Mouse (Mus musculus) olfactory bulb, adult 2 months (tissue): ENCODE data around the gene Nek11. TPM values are rescaled to one million over a fixed set of nuclear protein-coding genes. Genes with fewer than 3 reads are reported as not detected.
A peak's percentile ranks its signal among the peaks of the same experiment; 100 is the strongest.

Experiments used
- H3K27ac ChIP-seq: fragments of 200-500 bp; 2 replicates; pipeline ENCODE4 v1.5.1; 2012; ENCODE audit warnings: low read depth, low read length; ENCODE audit not compliant: insufficient read depth
- H3K4me1 ChIP-seq: fragments of 200-500 bp; 2 replicates; pipeline ENCODE4 v1.6.1; 2012; ENCODE audit warnings: low read length; ENCODE audit not compliant: control insufficient read depth, insufficient read depth
- H3K4me3 ChIP-seq: fragments of 200-500 bp; 2 replicates; pipeline ENCODE4 v1.5.1; 2012; ENCODE audit warnings: mild to moderate bottlenecking, low read depth, low read length, moderate library complexity; ENCODE audit not compliant: insufficient read depth
- CTCF ChIP-seq: fragments of 200-500 bp; IDR thresholded peaks from 2 replicates; pipeline ENCODE4 v1.5.1; 2012; ENCODE audit warnings: low read depth, mild to moderate bottlenecking, low read length, moderate library complexity; ENCODE audit not compliant: insufficient read depth
- POLR2A ChIP-seq: fragments of 200-500 bp; IDR thresholded peaks from 2 replicates; pipeline ENCODE4 v1.6.1; 2012; ENCODE audit warnings: mild to moderate bottlenecking, low read depth, low read length, moderate library complexity; ENCODE audit not compliant: insufficient read depth
- WGBS: fragments of 180-500 bp; shearing (Covaris S2); methylation state at CpG from one replicate; pipeline ENCODE4 v1.1.7; 2018; 5-methylcytosine and 5-hydroxymethylcytosine counted together
- polyA plus RNA-seq: library from polyadenylated mRNA; stranded (reverse); fragments of >200 nt; gene quantifications from 2 replicates; pipeline ENCODE4 v1.2.4, GENCODE M21; 2012; ENCODE audit warnings: low replicate concordance; ENCODE audit not compliant: missing spikeins, insufficient read depth, insufficient read length

Gene Nek11
- polyA plus RNA-seq, 1 experiment = not detected

DNA sequence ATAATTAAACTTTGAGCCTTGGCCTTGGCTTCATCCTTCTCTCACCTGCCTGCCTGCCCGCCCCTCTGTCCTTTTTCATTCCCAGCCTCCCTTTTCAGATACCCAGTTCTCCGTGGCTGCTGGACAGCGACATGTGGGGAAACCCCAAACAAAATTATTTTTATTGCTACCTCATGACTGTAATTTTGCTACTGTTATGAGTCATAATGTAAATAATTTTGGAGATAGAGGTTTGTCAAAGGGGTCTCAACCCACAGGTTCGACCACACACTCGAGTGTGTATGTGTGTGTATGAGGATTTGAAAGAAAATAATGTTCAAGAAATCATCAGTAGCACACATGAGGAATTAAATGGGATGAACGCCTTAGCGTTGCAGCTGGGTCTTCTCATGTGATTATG is 110.7 kb downstream of the Nek11 start:
- WGBS = 66% methylated on average over 7 of the region's 7 CpGs
- Histone ChIP-seq H3K4me1 (no peaks in the 10 kb centered on the region), H3K4me3 (no peak overlapping the region), H3K27ac (no peak overlapping the region)
- TF ChIP-seq POLR2A (no peak), CTCF (no peak)

DNA sequence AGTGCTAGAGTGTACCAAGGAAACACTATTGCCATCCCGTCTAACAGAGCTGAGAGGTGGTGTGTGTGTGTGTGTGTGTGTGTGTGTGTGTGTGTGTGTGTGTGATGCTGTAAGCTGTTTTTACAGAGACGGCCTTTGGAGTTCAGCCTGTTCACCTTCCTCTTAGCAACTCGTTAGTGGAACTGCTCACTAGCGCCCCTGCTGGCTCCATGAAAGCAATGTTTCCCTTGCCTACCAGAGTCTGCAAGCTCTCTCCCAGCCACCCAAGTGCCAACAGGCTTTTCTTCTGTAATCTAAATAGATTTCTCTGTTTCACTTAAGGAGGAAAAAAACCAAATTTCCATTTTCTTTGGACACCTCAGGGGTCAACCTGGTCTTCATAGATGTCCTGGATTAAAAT is 112.6 kb downstream of the Nek11 start:
- Histone ChIP-seq H3K4me1 (no peaks in the 10 kb centered on the region), H3K27ac (no peak overlapping the region), H3K4me3 (no peak overlapping the region)
- TF ChIP-seq POLR2A (no peak), CTCF (no peak)
- WGBS = 19% methylated on average over 4 of the region's 4 CpGs

DNA sequence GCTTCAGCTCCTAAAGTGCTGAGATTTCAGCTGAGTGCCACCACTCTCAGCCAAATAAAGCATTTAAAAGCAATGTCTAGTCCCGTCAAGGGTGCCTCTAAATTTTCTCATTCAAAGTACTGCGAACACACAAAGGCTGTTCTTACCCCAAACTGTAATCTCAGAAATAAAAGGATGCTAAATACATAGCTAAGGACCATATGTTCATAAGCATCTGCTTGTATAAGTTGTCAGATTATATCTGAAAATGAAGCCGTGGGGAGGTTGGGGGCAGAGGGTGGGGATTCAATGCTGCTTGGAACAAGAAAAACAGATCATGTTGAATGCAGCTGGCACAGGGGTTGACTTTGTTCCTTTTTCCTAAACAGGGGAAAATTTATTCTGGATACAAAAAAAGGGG is 120.4 kb downstream of the Nek11 start:
- 62% methylated on average over 3 of the region's 3 CpGs for WGBS
- Histone ChIP-seq H3K27ac (no peak overlapping the region), H3K4me3 (no peak overlapping the region), H3K4me1 (peaks cover 3% of the 10 kb centered on the region; the same call in 1 of the 2 replicates)
- no peak for TF ChIP-seq POLR2A
- TF ChIP-seq CTCF = no peak

DNA sequence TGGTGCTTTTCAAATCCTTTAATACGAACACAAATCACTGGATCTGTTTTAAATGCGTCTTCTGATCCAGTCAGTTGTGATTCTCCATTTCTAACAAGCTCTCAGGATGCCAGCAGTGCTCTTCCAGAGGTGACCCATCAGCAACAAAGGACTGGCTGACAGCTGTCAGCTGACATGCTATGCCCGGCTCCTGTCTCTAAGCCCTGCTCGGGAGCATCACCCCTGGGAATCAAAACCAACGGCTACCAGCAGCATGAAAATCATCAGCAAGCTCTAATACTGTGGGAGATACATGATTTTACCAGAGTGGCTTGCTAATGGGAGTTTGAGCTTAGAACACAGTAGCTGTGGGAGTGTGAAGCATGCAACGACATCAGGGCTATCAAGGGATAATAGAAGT is 121.0 kb downstream of the Nek11 start:
- H3K27ac ChIP-seq = no peak overlapping the region
- TF ChIP-seq POLR2A = no peak
- TF ChIP-seq CTCF = no peak
- peaks cover 3% of the 10 kb centered on the region; the same call in 1 of the 2 replicates for H3K4me1 ChIP-seq
- H3K4me3 ChIP-seq = no peak overlapping the region
- 57% methylated on average over 6 of the region's 6 CpGs for WGBS

DNA sequence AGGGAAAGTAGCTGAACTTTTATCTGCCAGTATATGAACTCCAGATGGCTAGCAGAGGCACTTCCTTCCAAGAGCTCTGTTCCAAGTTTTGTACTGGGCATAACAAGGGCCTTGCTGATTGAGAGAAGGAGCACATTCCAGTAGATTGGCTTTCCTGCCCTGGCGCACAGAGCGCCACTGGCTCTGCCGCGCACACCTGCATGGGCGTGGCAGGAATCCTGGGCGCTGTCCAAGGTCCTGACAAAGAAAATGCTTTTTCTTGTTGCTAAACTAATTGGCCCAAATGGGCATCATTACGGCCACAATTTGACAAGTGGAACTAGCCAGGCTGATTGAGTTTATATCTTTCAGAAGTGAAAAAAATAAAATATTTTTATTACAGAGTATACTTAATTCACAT is 123.1 kb downstream of the Nek11 start:
- Histone ChIP-seq H3K4me1 (peaks cover 3% of the 10 kb centered on the region; the same call in 1 of the 2 replicates), H3K4me3 (no peak overlapping the region), H3K27ac (no peak overlapping the region)
- 36% methylated on average over 7 of the region's 7 CpGs for WGBS
- no peak for TF ChIP-seq CTCF
- TF ChIP-seq POLR2A = no peak

DNA sequence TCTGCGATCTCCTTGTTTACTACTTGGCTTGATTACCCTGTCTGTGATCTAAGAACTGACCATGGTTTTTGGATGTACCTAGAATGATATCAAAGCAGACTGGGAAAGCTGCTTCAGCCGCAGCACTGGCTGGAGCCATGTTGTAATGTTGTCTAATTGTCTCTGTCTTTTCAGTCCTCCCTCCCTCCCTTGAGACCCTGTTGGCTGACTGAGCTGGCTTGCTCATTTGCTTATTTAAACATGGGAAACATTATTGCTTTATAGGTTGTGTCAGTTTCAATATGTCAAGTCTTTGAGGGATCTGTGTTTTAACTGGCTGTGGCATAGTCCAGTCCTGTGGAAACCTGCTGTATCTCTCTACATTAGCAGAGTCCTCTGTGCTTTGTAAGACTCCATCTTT is 132.2 kb downstream of the Nek11 start:
- WGBS = 75% methylated on average over 2 of the region's 2 CpGs
- no peak overlapping the region for H3K4me3 ChIP-seq
- H3K27ac ChIP-seq = no peak overlapping the region
- no peaks in the 10 kb centered on the region for H3K4me1 ChIP-seq
- TF ChIP-seq CTCF (no peak), POLR2A (no peak)

DNA sequence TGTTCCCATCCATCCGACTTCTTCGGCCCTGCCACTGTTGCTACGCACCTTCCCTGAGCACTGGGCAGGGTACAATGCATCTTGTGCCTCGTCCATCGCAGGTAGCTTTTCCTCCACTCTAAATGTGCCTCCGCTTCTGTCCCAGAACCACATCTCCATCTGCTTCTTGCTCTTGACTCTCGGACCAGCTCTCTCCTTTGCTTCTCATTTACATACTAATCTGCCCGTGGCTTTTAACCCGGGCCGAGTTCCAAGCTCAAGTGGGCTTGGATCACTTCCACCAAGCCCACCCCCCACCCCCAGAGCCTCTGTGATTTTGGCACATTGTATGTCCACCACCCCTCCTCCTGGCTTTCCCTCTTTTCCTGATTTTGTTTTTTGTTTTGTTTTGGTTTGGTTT is 137.7 kb downstream of the Nek11 start:
- TF ChIP-seq POLR2A (no peak), CTCF (no peak)
- no peak overlapping the region for H3K4me3 ChIP-seq
- H3K4me1 ChIP-seq = peaks cover 13% of the 10 kb centered on the region
- no peak overlapping the region for H3K27ac ChIP-seq
- WGBS = 53% methylated on average over 10 of the region's 10 CpGs

DNA sequence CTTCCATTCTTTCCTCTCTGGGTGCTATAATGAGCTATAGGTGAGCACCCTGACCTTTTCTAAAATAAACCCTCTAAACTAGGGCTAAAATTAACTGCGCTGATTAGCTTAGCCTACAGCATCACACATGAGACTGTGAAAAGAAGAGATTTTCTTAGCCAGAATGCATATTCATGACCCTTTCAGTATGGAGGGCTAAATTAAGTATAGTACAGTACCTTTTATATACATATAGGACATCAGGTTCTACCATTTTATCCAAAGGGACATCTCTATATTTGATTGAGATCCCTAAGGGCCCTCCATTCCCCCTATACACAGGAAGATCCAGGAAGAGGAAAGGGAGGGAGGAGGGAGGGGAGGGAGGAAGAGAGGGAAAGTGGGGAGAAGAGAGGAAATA is 141.2 kb downstream of the Nek11 start:
- no peak overlapping the region for H3K4me3 ChIP-seq
- no peak overlapping the region for H3K27ac ChIP-seq
- WGBS = 85% methylated on average over 1 of the region's 1 CpGs
- TF ChIP-seq POLR2A (no peak), CTCF (no peak)
- peaks cover 15% of the 10 kb centered on the region for H3K4me1 ChIP-seq

DNA sequence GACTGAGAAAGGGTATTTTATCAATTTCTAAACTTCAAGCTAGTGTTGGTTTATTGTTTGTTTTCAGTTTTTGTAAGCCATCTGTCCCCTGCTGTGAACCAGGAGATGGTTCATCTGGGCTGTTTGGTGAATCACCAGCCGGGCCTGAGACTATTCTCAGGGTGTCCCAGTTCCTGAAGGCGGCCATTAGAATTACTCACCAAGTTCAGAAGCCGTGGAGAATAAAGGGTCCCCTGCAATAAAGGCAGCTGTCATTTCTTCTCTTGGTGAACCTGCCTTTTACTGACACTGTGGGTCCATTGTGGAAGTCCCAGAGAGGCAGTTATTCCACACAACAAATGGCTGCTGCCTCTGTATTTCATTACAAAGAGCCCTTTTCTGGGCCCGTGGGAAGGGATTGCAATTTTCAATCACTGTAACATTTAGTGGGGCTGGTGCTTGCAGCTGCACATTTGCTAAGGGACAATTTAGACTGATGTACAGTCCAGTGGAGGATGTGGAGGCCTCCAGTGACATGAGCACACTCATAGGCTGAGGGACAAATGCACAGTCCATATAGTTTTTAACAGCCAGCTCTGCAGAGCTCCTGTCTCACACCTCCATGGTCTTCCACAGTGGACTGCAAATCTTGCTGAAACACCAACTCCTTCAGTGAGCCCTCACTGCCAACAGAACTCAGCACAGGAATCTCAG is 142.8 kb downstream of the Nek11 start:
- H3K4me1 ChIP-seq = peaks cover 12% of the 10 kb centered on the region
- TF ChIP-seq CTCF (no peak), POLR2A (no peak)
- WGBS = 30% methylated on average over 4 of the region's 4 CpGs
- H3K27ac ChIP-seq = peak overlapping the region; percentile 72
- no peak overlapping the region for H3K4me3 ChIP-seq

DNA sequence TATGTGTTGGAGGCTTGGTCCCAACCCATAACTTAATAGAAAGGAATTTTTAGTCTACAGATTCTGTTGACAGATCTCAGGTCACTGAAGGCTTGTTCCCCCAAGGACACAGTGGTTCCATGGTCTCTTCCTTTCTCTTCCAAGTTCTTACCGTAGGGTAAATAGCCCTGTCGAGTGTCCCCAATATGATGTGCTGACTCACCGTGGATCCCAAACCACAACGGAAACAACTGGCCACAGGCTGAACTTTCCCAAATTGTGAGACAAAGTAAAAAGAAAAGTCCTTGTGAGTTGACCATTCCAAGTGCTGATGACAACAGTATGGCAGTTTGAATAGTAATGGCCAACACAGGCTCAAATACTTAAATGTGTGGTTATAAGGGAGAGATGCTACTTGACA is 144.1 kb downstream of the Nek11 start:
- Histone ChIP-seq H3K4me3 (no peak overlapping the region), H3K4me1 (peaks cover 11% of the 10 kb centered on the region), H3K27ac (no peak overlapping the region)
- 95% methylated on average over 4 of the region's 4 CpGs for WGBS
- TF ChIP-seq POLR2A = no peak
- no peak for TF ChIP-seq CTCF
